Mouse (Mus musculus): ENCODE results near the gene Lce6a. TPM values are rescaled to one million over a fixed set of nuclear protein-coding genes. Genes with fewer than 3 reads are reported as not detected.

Lce6a gene
- not detected in 2 replicates for polyA plus RNA-seq (2015; fragmentation: Nextera tagmentation; extraction: Ambion mirVana)

- Histone ChIP-seq H3K27ac (ENCODE audit: low read length) (no peak within 1 kb of the TSS), H3K4me3 (ENCODE audit: low read depth, low read length) (no peak within 1 kb of the TSS), H3K4me2 (replicated peaks; ENCODE audit: low read depth, low read length) (no peak within 1 kb of the TSS), H3K9me3 (ENCODE audit: low read length) (no peaks in the 10 kb centered on the region), H3K4me1 (ENCODE audit: insufficient read depth, low read depth, low read length) (no peaks in the 10 kb centered on the region), H3K27me3 (replicated peaks; ENCODE audit: insufficient read depth, low read length) (no peaks in the 10 kb centered on the region), H3K9ac (replicated peaks; ENCODE audit: low read depth) (no peak within 1 kb of the TSS), H3K36me3 (ENCODE audit: insufficient read depth, low read length) (no peaks in the 10 kb centered on the region)
- TF ChIP-seq EP300 (IDR thresholded peaks at IDR 0.05) (no peak), CTCF (IDR thresholded peaks at IDR 0.05) (no peak)
- ATAC-seq = no peak
- DNase-seq (ENCODE audit: low spot score) = no peak
- 43% methylated on average over 2 of the region's 2 CpGs for WGBS
These were observed at the start of gene Lce6a for GRCm38 (mm10) chr3:92621560-92621959. Gene Lce6a, minus strand, starts transcription at chr3:92621660.

DNA sequence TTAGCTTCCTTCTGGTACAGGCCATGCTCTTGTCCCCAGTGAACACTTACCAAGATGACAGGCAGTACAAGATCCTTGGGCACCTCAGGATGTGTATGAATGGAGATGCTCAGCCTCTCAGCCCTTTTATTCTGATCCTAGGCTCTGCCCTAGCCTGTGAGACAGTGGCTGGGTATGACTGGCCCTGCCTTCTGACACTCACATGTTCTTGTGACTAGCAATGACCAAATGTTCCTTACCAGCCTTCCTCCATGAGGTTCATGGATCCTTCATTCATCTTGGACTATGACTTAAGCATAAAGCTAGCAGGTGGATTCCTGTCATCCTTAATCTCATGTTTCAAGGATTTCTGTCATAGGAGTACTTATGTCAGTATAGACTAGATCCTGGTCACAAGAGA is 48.8 kb upstream of the Lce6a start, which contains the start of gene Lce1a2:
Gene Lce1a2, minus strand, starts transcription at position 101 of the 400 bp plus-strand sequence.
- no peak within 1 kb of the TSS for H3K27ac ChIP-seq (ENCODE audit: low read length)
- no peaks in the 10 kb centered on the region for H3K27me3 ChIP-seq (replicated peaks; ENCODE audit: insufficient read depth, low read length)
- H3K4me1 ChIP-seq (ENCODE audit: insufficient read depth, low read depth, low read length) = no peaks in the 10 kb centered on the region
- no peaks in the 10 kb centered on the region for H3K9me3 ChIP-seq (ENCODE audit: low read length)
- no peaks in the 10 kb centered on the region for H3K36me3 ChIP-seq (ENCODE audit: insufficient read depth, low read length)
- no peak within 1 kb of the TSS for H3K4me3 ChIP-seq (ENCODE audit: low read depth, low read length)
- TF ChIP-seq EP300 (IDR thresholded peaks at IDR 0.05) = no peak
- no peak for TF ChIP-seq CTCF (IDR thresholded peaks at IDR 0.05)
- H3K4me2 ChIP-seq (replicated peaks; ENCODE audit: low read depth, low read length) = no peak within 1 kb of the TSS
- ATAC-seq = no peak
- no peak within 1 kb of the TSS for H3K9ac ChIP-seq (replicated peaks; ENCODE audit: low read depth)
- DNase-seq (ENCODE audit: low spot score) = no peak

- Histone ChIP-seq H3K4me3 (ENCODE audit: low read depth, low read length) (no peak within 1 kb of the TSS), H3K27ac (ENCODE audit: low read length) (no peak within 1 kb of the TSS), H3K4me1 (ENCODE audit: insufficient read depth, low read depth, low read length) (no peaks in the 10 kb centered on the region), H3K9ac (replicated peaks; ENCODE audit: low read depth) (no peak within 1 kb of the TSS), H3K27me3 (replicated peaks; ENCODE audit: insufficient read depth, low read length) (no peaks in the 10 kb centered on the region), H3K36me3 (ENCODE audit: insufficient read depth, low read length) (no peaks in the 10 kb centered on the region), H3K9me3 (ENCODE audit: low read length) (no peaks in the 10 kb centered on the region), H3K4me2 (replicated peaks; ENCODE audit: low read depth, low read length) (no peak within 1 kb of the TSS)
- ATAC-seq (no peak), DNase-seq (ENCODE audit: low spot score) (no peak)
- TF ChIP-seq EP300 (IDR thresholded peaks at IDR 0.05) (no peak), CTCF (IDR thresholded peaks at IDR 0.05) (no peak)
These were observed 35.4 kb upstream of the Lce6a start, which contains the start of gene Lce1b for GRCm38 (mm10) chr3:92656826-92657225. Gene Lce1b, minus strand, starts transcription at chr3:92656926.

DNA sequence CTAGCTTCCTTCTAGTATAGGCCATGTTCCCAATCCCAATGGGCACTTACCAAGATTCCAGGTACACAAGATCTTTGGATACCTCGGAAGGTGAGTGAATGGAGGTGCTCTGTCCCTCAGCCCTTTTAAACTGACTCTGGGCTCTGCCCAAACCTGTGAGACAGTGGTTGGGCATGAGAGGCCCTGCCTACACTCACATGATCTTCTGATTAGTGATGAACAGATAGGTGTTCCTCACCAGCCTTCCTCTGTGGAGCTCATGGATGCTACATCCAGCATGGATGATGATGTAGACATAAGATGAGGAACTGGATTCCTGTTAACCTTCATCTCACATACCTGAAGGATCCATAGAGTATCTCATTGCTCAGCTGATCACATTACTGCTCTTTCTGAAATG is 26.7 kb upstream of the Lce6a start, which contains the start of gene Lce1a1:
Gene Lce1a1, minus strand, starts transcription at position 101 of the 400 bp plus-strand sequence.
- H3K27ac ChIP-seq (ENCODE audit: low read length) = no peak within 1 kb of the TSS
- DNase-seq (ENCODE audit: low spot score) = no peak
- TF ChIP-seq CTCF (IDR thresholded peaks at IDR 0.05) = no peak
- no peak for TF ChIP-seq EP300 (IDR thresholded peaks at IDR 0.05)
- H3K4me2 ChIP-seq (replicated peaks; ENCODE audit: low read depth, low read length) = no peak within 1 kb of the TSS
- H3K9me3 ChIP-seq (ENCODE audit: low read length) = no peaks in the 10 kb centered on the region
- no peak within 1 kb of the TSS for H3K9ac ChIP-seq (replicated peaks; ENCODE audit: low read depth)
- no peaks in the 10 kb centered on the region for H3K36me3 ChIP-seq (ENCODE audit: insufficient read depth, low read length)
- ATAC-seq = no peak
- WGBS = 79% methylated on average over 1 of the region's 1 CpGs
- no peaks in the 10 kb centered on the region for H3K4me1 ChIP-seq (ENCODE audit: insufficient read depth, low read depth, low read length)
- H3K27me3 ChIP-seq (replicated peaks; ENCODE audit: insufficient read depth, low read length) = no peaks in the 10 kb centered on the region
- H3K4me3 ChIP-seq (ENCODE audit: low read depth, low read length) = no peak within 1 kb of the TSS

DNA sequence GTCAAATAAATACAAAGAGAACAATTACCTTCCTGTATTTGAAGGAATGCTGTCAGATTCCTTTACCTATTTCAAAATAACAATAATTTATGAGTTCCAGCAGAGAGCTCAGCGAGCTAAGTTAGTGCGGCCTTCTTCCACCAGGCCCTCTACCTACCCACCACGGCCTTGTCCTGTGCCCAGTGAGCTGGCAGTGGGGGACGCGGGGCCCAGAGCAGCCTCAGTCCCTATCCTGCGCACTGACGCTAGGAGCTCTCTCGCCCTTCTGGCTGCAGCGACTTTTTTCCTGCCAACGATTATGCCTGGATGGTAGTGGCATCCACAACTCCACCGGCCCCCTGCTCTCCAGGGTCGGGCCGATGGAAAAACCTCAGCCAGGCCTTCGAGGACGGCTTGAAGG is 18.4 kb upstream of the Lce6a start:
- Histone ChIP-seq H3K27ac (ENCODE audit: low read length) (no peak overlapping the region), H3K4me3 (ENCODE audit: low read depth, low read length) (no peak overlapping the region), H3K9ac (replicated peaks; ENCODE audit: low read depth) (no peak overlapping the region), H3K36me3 (ENCODE audit: insufficient read depth, low read length) (no peaks in the 10 kb centered on the region), H3K27me3 (replicated peaks; ENCODE audit: insufficient read depth, low read length) (no peaks in the 10 kb centered on the region), H3K9me3 (ENCODE audit: low read length) (no peaks in the 10 kb centered on the region), H3K4me1 (ENCODE audit: insufficient read depth, low read depth, low read length) (no peaks in the 10 kb centered on the region), H3K4me2 (replicated peaks; ENCODE audit: low read depth, low read length) (no peak overlapping the region)
- no peak for DNase-seq (ENCODE audit: low spot score)
- no peak for TF ChIP-seq CTCF (IDR thresholded peaks at IDR 0.05)
- no peak for TF ChIP-seq EP300 (IDR thresholded peaks at IDR 0.05)
- ATAC-seq = no peak
- 87% methylated on average over 15 of the region's 15 CpGs for WGBS

DNA sequence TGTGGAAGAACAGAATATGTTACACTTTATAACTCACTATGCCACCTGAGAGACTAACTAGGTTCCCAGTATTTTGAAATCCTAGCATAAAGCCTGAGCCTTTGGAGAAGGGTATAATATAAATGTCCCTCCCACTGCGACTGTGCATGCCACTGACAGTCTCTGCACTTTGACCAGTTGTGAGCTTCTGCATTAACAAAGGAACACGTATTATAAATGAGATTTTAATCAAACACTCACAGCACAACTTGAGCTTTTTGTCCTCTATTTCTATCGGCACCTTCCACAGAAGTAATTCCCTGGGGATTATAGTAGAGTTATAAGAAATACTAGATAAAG is 17.2 kb upstream of the Lce6a start:
- Histone ChIP-seq H3K4me2 (replicated peaks; ENCODE audit: low read depth, low read length) (no peak overlapping the region), H3K4me3 (ENCODE audit: low read depth, low read length) (no peak overlapping the region), H3K27me3 (replicated peaks; ENCODE audit: insufficient read depth, low read length) (no peaks in the 10 kb centered on the region), H3K9ac (replicated peaks; ENCODE audit: low read depth) (no peak overlapping the region), H3K4me1 (ENCODE audit: insufficient read depth, low read depth, low read length) (no peaks in the 10 kb centered on the region), H3K36me3 (ENCODE audit: insufficient read depth, low read length) (no peaks in the 10 kb centered on the region), H3K9me3 (ENCODE audit: low read length) (no peaks in the 10 kb centered on the region), H3K27ac (ENCODE audit: low read length) (no peak overlapping the region)
- ATAC-seq (no peak), DNase-seq (ENCODE audit: low spot score) (no peak)
- WGBS = 56% methylated on average over 3 of the region's 3 CpGs
- TF ChIP-seq EP300 (IDR thresholded peaks at IDR 0.05) = no peak
- no peak for TF ChIP-seq CTCF (IDR thresholded peaks at IDR 0.05)
